Mouse (Mus musculus): ENCODE measurements at regions not wholly inside any gene's neighbourhood (a gene's known extent, or its start where the extent isn't known, plus 50 kb on each side); places are given as distances from the start of the nearest gene placed in this dataset.

DNA sequence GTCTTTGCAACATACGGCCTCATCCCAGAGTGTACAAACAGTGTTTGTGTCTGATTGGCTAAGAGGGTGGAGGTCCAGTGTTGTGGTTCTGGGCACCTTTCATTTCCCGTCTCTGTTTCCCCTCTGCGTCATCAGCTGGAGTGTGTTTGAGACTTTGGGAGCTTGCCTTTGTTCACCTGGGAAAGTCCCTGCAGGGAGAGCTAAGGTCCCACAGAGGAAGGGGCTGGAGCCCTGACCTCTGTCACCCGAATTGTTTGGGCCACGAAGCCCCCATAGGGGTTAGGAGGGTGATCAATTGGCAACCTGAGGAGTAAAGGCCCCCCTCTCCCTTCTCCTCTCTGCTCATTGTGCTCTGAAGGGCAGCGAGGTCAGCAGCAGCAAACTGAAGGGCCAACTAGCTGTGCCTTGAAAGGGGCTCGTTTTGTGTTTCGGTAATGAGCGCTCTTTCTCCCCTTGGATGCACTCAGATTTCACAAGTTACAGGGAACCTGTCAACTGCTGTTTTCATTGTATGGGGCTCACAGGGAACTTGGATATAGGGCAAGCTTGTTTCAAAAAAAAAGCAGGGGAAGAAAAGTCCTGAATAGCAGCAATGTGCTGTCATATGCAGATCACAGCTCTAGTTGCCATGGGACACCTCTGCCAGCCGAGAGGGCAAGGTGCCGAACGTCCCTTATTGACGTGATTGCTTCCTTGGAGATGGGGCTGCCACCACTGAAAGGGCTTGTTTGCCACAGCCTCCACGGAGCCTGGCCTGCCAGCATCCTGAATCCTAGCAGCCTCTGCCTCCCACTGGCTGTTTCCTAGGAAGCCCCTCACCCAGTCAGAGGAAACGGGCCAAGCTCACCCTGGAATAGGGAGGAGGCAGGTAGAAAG lies 201.7 kb downstream of the Zfp36l1 start:
- TF ChIP-seq TAL1 (conservative IDR thresholded peaks at IDR 0.05; ENCODE audit: low read depth, low read length) (no peak), GATA2 (IDR thresholded peaks at IDR 0.05; ENCODE audit: borderline replicate concordance, low read depth, low read length) (no peak), POLR2AphosphoS5 (IDR thresholded peaks at IDR 0.05; ENCODE audit: insufficient replicate concordance, low read depth, low read length) (no peak), GATA1 (IDR thresholded peaks at IDR 0.05; ENCODE audit: borderline replicate concordance, low read length) (no peak), CTCF (IDR thresholded peaks at IDR 0.05; ENCODE audit: low read depth, low read length) (no peak)
- Histone ChIP-seq H3K4me3 (ENCODE audit: low read depth, low read length) (no peak overlapping the region), H3K4me1 (ENCODE audit: insufficient read depth, low read depth, low read length) (peaks cover 33% of the 10 kb centered on the region), H3K27me3 (ENCODE audit: insufficient read depth, low read length) (peaks cover 2% of the 10 kb centered on the region; the same call in 1 of the 2 replicates), H3K36me3 (replicated peaks) (no peaks in the 10 kb centered on the region), H3K9me3 (replicated peaks) (peaks cover 8% of the 10 kb centered on the region)
- no peak for DNase-seq (ENCODE audit: low spot score)
- ATAC-seq (ENCODE audit: extremely low read depth, insufficient number of reproducible peaks, low FRiP score, poor library complexity, severe bottlenecking) = no peak

DNA sequence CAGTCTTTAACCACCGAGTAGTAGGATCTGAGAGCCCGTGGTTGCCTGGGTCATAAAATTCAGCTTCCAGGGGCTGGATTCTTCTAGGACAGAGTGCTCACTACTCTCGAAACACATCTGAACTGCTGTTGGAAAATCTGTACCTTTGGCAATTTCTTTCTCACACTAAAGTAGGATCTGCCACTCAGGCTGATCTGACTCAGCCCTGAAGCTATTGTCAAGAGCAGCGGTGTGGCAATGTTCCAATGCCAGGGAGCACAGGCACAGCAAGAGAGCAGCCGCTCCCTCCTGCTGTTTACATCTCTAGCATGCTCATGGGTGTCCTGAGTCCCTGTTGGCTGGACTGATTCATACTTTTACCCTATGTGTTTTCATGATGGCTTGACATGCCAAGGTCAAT lies 205.2 kb downstream of the Zfp36l1 start:
- H3K36me3 ChIP-seq (replicated peaks) = no peaks in the 10 kb centered on the region
- no peaks in the 10 kb centered on the region for H3K9me3 ChIP-seq (replicated peaks)
- peaks cover 54% of the 10 kb centered on the region for H3K4me1 ChIP-seq (ENCODE audit: insufficient read depth, low read depth, low read length)
- no peak for TF ChIP-seq POLR2AphosphoS5 (IDR thresholded peaks at IDR 0.05; ENCODE audit: insufficient replicate concordance, low read depth, low read length)
- TF ChIP-seq GATA2 (IDR thresholded peaks at IDR 0.05; ENCODE audit: borderline replicate concordance, low read depth, low read length) = no peak
- no peak for TF ChIP-seq TAL1 (conservative IDR thresholded peaks at IDR 0.05; ENCODE audit: low read depth, low read length)
- TF ChIP-seq GATA1 (IDR thresholded peaks at IDR 0.05; ENCODE audit: borderline replicate concordance, low read length) = no peak
- TF ChIP-seq CTCF (IDR thresholded peaks at IDR 0.05; ENCODE audit: low read depth, low read length) = no peak
- no peak overlapping the region for H3K4me3 ChIP-seq (ENCODE audit: low read depth, low read length)
- peaks cover 2% of the 10 kb centered on the region; the same call in 1 of the 2 replicates for H3K27me3 ChIP-seq (ENCODE audit: insufficient read depth, low read length)
- ATAC-seq (ENCODE audit: extremely low read depth, insufficient number of reproducible peaks, low FRiP score, poor library complexity, severe bottlenecking) (no peak), DNase-seq (ENCODE audit: low spot score) (no peak)

DNA sequence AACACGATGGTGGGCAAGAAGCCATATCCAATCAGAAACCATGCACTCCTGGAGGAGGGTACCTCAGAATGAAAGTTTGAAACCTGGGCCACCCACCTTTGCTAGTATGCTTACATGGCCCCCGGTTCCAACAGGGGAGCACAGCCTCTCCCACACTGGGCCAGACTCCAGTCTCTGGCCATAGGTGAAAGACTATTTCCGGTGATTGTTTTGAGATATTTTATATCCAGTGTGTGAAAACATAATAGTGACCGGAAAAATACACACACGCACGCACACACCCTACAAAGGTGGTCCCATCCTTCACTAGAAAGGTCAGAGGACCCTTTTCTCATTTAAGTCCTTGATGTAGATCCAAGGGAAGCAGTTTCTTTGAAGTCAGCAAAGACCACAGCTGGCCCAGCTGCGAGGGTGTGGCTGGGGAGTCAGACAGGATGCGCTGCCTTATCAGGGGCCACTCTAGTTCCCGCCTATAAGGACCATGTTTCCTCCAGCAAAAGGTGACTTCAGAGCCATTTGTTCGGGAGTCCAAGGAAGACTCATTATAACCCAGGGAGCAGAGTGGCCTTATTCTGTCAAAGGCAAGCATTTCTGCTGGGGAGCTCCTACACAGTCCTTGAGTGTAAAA lies 206.0 kb downstream of the Zfp36l1 start:
- Histone ChIP-seq H3K27me3 (ENCODE audit: insufficient read depth, low read length) (peaks cover 2% of the 10 kb centered on the region; the same call in 1 of the 2 replicates), H3K4me3 (ENCODE audit: low read depth, low read length) (no peak overlapping the region), H3K4me1 (ENCODE audit: insufficient read depth, low read depth, low read length) (peaks cover 52% of the 10 kb centered on the region), H3K9me3 (replicated peaks) (no peaks in the 10 kb centered on the region), H3K36me3 (replicated peaks) (no peaks in the 10 kb centered on the region)
- DNase-seq (ENCODE audit: low spot score) (peak; percentile 56), ATAC-seq (ENCODE audit: extremely low read depth, insufficient number of reproducible peaks, low FRiP score, poor library complexity, severe bottlenecking) (peak; percentile 28; the same call in 1 of the 2 replicates)
- TF ChIP-seq TAL1 (conservative IDR thresholded peaks at IDR 0.05; ENCODE audit: low read depth, low read length) = no peak
- TF ChIP-seq CTCF (IDR thresholded peaks at IDR 0.05; ENCODE audit: low read depth, low read length) = no peak
- no peak for TF ChIP-seq POLR2AphosphoS5 (IDR thresholded peaks at IDR 0.05; ENCODE audit: insufficient replicate concordance, low read depth, low read length)
- TF ChIP-seq GATA2 (IDR thresholded peaks at IDR 0.05; ENCODE audit: borderline replicate concordance, low read depth, low read length) = no peak
- TF ChIP-seq GATA1 (IDR thresholded peaks at IDR 0.05; ENCODE audit: borderline replicate concordance, low read length) = no peak

DNA sequence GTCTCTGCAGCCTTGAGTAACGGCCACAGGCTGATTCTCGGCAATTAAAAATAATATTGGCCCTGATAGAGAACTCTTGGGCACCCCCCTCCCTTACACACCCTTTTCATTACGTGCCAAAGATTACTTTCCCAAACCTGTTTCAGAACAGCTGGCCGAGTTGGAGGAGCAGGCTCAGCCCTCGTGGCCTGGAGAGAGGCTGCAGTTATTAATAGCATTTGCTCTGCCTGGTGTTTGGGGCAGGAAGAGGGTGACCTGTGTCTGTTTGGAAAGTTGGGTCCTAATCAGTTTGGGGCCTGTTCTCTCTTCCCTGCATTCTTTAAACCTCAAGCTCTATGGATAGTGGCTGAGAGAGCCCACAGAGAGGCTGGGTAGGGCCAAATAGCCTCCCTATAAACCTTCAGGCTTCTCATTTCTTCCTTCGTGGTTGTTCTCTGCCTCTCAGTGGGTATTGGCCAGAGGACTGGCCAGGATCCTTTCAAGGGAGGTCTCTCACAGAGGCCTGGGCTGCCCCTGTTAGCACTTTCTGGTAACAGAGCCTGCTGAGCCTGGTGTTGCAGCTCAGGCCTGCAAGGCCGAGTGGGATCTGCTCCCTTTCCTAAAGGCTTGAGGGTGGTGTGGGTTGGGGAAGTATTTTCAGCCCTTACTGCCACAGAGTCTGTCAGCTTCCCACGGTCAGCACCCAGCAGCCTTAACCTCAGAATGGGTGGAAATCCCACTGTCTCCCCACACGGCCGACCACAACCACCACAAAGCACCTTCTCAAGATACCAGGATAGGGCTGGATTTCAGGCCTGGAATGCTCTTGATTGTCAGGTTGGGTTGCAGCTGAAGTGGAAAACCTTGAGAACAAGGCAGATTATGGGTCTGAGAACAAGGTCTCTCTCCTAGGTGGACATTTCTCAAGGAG lies 206.7 kb downstream of the Zfp36l1 start:
- peaks cover 50% of the 10 kb centered on the region for H3K4me1 ChIP-seq (ENCODE audit: insufficient read depth, low read depth, low read length)
- no peak overlapping the region for H3K4me3 ChIP-seq (ENCODE audit: low read depth, low read length)
- H3K27me3 ChIP-seq (ENCODE audit: insufficient read depth, low read length) = no peaks in the 10 kb centered on the region
- no peak for DNase-seq (ENCODE audit: low spot score)
- TF ChIP-seq CTCF (IDR thresholded peaks at IDR 0.05; ENCODE audit: low read depth, low read length) = no peak
- TF ChIP-seq POLR2AphosphoS5 (IDR thresholded peaks at IDR 0.05; ENCODE audit: insufficient replicate concordance, low read depth, low read length) = no peak
- no peak for TF ChIP-seq TAL1 (conservative IDR thresholded peaks at IDR 0.05; ENCODE audit: low read depth, low read length)
- TF ChIP-seq GATA2 (IDR thresholded peaks at IDR 0.05; ENCODE audit: borderline replicate concordance, low read depth, low read length) = no peak
- TF ChIP-seq GATA1 (IDR thresholded peaks at IDR 0.05; ENCODE audit: borderline replicate concordance, low read length) = no peak
- no peaks in the 10 kb centered on the region for H3K36me3 ChIP-seq (replicated peaks)
- no peak for ATAC-seq (ENCODE audit: extremely low read depth, insufficient number of reproducible peaks, low FRiP score, poor library complexity, severe bottlenecking)
- H3K9me3 ChIP-seq (replicated peaks) = no peaks in the 10 kb centered on the region

DNA sequence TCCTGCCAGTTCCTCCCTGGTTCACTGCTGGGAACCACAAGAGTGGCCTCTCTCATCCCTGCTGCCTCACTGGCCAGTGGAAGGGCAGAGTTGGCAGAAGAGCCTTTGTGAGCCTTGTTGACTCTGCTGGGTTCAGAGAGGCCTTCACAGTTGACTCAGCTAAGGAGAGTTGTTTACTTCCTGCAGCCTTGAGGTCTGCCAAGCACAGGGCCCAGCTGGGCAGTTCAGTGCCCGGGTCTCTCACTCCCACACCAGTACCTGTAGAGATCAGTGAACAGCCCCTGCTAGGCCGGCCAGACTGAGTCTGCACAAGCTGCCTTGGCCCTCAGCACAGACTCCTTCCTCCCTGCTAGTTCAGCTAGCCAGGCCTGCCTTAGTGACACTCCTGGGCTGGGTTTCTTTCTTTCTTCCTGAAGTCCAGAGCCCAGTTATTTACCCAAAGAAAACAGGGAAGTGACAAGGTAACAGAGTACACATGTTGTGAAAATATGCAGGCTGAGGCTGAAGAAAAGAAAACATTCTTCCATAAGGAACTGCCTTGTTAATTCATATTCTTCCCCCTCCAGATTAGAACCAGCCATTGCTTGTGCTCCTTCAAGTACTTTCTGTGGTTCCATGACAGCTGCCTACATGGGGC lies 207.8 kb downstream of the Zfp36l1 start:
- DNase-seq (ENCODE audit: low spot score) = no peak
- Histone ChIP-seq H3K36me3 (replicated peaks) (no peaks in the 10 kb centered on the region), H3K4me3 (ENCODE audit: low read depth, low read length) (no peak overlapping the region), H3K9me3 (replicated peaks) (no peaks in the 10 kb centered on the region), H3K4me1 (ENCODE audit: insufficient read depth, low read depth, low read length) (peaks cover 42% of the 10 kb centered on the region), H3K27me3 (ENCODE audit: insufficient read depth, low read length) (no peaks in the 10 kb centered on the region)
- no peak for ATAC-seq (ENCODE audit: extremely low read depth, insufficient number of reproducible peaks, low FRiP score, poor library complexity, severe bottlenecking)
- no peak for TF ChIP-seq GATA2 (IDR thresholded peaks at IDR 0.05; ENCODE audit: borderline replicate concordance, low read depth, low read length)
